Mouse (Mus musculus) midbrain, embryonic 13.5 days (tissue): ENCODE results near the gene Entpd8. TPM values are rescaled to one million over a fixed set of nuclear protein-coding genes. Genes with fewer than 3 reads are reported as not detected.

Experiments used
- ATAC-seq: fragments of 200-750 bp; cut with Nextera tagmentation; 2 replicates; pipeline ENCODE4 v1.8.0; 2017; ENCODE audit warnings: mild to moderate bottlenecking, moderate TSS enrichment, moderate library complexity
- H3K27ac ChIP-seq: fragments of 300-500 bp; sonication (generic); 2 replicates; pipeline ENCODE4 v1.5.1; 2015; ENCODE audit warnings: inconsistent platforms, mild to moderate bottlenecking, moderate library complexity
- H3K27me3 ChIP-seq: fragments of 300-500 bp; sonication (generic); 2 replicates; pipeline ENCODE4 v1.6.1; 2015; ENCODE audit warnings: mild to moderate bottlenecking, inconsistent platforms
- H3K36me3 ChIP-seq: fragments of 300-500 bp; sonication (generic); 2 replicates; pipeline ENCODE4 v1.6.1; 2015; ENCODE audit warnings: mild to moderate bottlenecking, inconsistent platforms
- H3K4me1 ChIP-seq: fragments of 300-500 bp; sonication (generic); replicated peaks from 2 replicates; pipeline ENCODE4 v1.6.1; 2015; ENCODE audit warnings: inconsistent platforms
- H3K4me2 ChIP-seq: fragments of 300-500 bp; sonication (generic); replicated peaks from 2 replicates; pipeline ENCODE4 v1.6.1; 2015; ENCODE audit warnings: moderate library complexity, mild to moderate bottlenecking, inconsistent platforms
- H3K4me3 ChIP-seq: fragments of 300-500 bp; sonication (generic); replicated peaks from 2 replicates; pipeline ENCODE4 v1.5.1; 2015; ENCODE audit warnings: mild to moderate bottlenecking, inconsistent platforms
- H3K9ac ChIP-seq: fragments of 300-500 bp; sonication (generic); replicated peaks from 2 replicates; pipeline ENCODE4 v1.6.1; 2015; ENCODE audit warnings: mild to moderate bottlenecking, inconsistent platforms
- H3K9me3 ChIP-seq: fragments of 300-500 bp; sonication (generic); 2 replicates; pipeline ENCODE4 v1.6.1; 2016; ENCODE audit warnings: mild to moderate bottlenecking, inconsistent platforms
- WGBS: fragments of 180-500 bp; shearing (Covaris S2); methylation state at CpG from one replicate; pipeline ENCODE4 v1.1.7; 2015; 5-methylcytosine and 5-hydroxymethylcytosine counted together
- polyA plus RNA-seq: library from polyadenylated mRNA; unstranded; fragments of >200 nt; fragmentation: Nextera tagmentation; extraction: Ambion mirVana; gene quantifications from 2 replicates; pipeline ENCODE4 v1.2.1, GENCODE M21; 2015

Entpd8 gene
- polyA plus RNA-seq, 1 experiment from 2014 or later: not detected

DNA sequence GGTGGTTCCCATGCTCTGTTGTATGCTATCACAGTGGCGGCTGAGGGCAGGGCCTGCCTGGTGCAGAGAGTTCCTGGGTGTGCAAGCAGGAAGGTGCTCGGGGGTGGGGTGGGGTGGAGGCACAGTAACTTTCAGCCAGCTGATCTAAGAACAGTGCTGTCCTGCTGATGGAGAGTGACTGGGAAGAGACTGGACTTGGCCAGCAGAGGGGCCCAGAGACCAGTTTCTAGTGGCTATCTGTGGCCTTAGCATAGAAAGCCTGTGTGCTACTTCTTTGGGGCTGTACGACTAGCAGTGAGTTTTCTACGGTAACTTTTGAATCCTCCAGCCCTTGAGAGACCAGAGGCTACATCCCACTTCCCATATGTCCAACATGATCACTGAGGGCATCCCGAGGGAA is 18.9 kb downstream of the Entpd8 start:
- H3K4me1 ChIP-seq: peaks cover 19% of the 10 kb centered on the region
- H3K27ac ChIP-seq: peak overlapping the region; percentile 58
- no peak overlapping the region for H3K4me3 ChIP-seq
- peak; percentile 70 for ATAC-seq
- WGBS: 38% methylated on average over 5 of the region's 5 CpGs
- H3K9ac ChIP-seq: no peak overlapping the region
- peaks cover 18% of the 10 kb centered on the region for H3K27me3 ChIP-seq
- H3K4me2 ChIP-seq: no peak overlapping the region
- H3K9me3 ChIP-seq: no peaks in the 10 kb centered on the region
- no peaks in the 10 kb centered on the region for H3K36me3 ChIP-seq

GRCm38 (mm10) chr2:25099703-25100102 is 19.6 kb downstream of the Entpd8 start:
- H3K9me3 ChIP-seq: no peaks in the 10 kb centered on the region
- H3K27ac ChIP-seq: peak overlapping the region; percentile 58
- ATAC-seq: peak; percentile 80
- H3K9ac ChIP-seq: no peak overlapping the region
- no peaks in the 10 kb centered on the region for H3K36me3 ChIP-seq
- H3K27me3 ChIP-seq: peaks cover 11% of the 10 kb centered on the region
- no peak overlapping the region for H3K4me2 ChIP-seq
- WGBS: 31% methylated on average over 3 of the region's 3 CpGs
- H3K4me1 ChIP-seq: peaks cover 19% of the 10 kb centered on the region
- no peak overlapping the region for H3K4me3 ChIP-seq

GRCm38 (mm10) chr2:25104122-25104521 is 24.0 kb downstream of the Entpd8 start:
- Histone ChIP-seq H3K4me2 (no peak overlapping the region), H3K9me3 (no peaks in the 10 kb centered on the region), H3K36me3 (no peaks in the 10 kb centered on the region), H3K27ac (no peak overlapping the region), H3K4me1 (peaks cover 15% of the 10 kb centered on the region), H3K4me3 (no peak overlapping the region), H3K27me3 (0 out of 2 replicates have a peak, but pooled peaks cover 3% of the 10 kb centered on the region), H3K9ac (no peak overlapping the region)
- whole genome bisulfite sequencing: 95% methylated on average over 2 of the region's 2 CpGs
- no peak for ATAC-seq

- 0 out of 2 replicates have a peak, but pooled peaks cover under 1% of the 10 kb centered on the region for H3K27me3 ChIP-seq
- no peak overlapping the region for H3K4me3 ChIP-seq
- H3K27ac ChIP-seq: no peak overlapping the region
- 89% methylated on average over 3 of the region's 3 CpGs for WGBS
- H3K36me3 ChIP-seq: no peaks in the 10 kb centered on the region
- ATAC-seq: no peak
- no peaks in the 10 kb centered on the region for H3K9me3 ChIP-seq
- H3K9ac ChIP-seq: no peak overlapping the region
- H3K4me1 ChIP-seq: no peaks in the 10 kb centered on the region
- H3K4me2 ChIP-seq: no peak overlapping the region
These were observed 25.9 kb downstream of the Entpd8 start for GRCm38 (mm10) chr2:25106045-25106444.

DNA sequence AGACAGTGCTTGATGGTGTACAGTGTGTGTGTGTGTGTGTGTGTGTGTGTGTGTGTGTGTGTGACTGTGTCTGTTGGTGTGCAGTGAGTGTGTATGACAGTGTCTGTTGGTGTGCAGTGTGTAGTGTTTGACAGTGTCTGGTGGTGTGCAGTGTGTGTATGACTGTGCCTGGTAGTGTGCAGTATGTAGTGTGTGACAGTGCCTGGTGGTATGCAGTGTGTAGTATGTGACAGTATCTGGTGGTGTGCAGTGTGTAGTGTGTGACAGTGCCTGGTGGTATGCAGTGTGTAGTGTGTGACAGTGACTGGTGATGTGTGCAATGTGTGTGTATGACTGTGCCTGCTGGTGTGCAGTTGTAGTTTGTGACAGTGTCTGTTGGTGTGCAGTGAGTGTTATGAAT is 29.4 kb downstream of the Entpd8 start:
- Histone ChIP-seq H3K27ac (no peak overlapping the region), H3K9me3 (no peaks in the 10 kb centered on the region), H3K4me2 (no peak overlapping the region), H3K9ac (no peak overlapping the region), H3K4me1 (peaks cover 4% of the 10 kb centered on the region; the same call in 1 of the 2 replicates), H3K36me3 (no peaks in the 10 kb centered on the region), H3K27me3 (no peaks in the 10 kb centered on the region), H3K4me3 (no peak overlapping the region)
- peak; percentile 53; the same call in 1 of the 2 replicates for ATAC-seq

- Histone ChIP-seq H3K4me2 (no peak overlapping the region), H3K27ac (no peak overlapping the region), H3K4me3 (no peak overlapping the region), H3K9ac (no peak overlapping the region), H3K36me3 (no peaks in the 10 kb centered on the region), H3K9me3 (no peaks in the 10 kb centered on the region), H3K27me3 (no peaks in the 10 kb centered on the region), H3K4me1 (peaks cover 7% of the 10 kb centered on the region)
- no peak for ATAC-seq
These were observed 30.5 kb downstream of the Entpd8 start for GRCm38 (mm10) chr2:25110505-25111183.

DNA sequence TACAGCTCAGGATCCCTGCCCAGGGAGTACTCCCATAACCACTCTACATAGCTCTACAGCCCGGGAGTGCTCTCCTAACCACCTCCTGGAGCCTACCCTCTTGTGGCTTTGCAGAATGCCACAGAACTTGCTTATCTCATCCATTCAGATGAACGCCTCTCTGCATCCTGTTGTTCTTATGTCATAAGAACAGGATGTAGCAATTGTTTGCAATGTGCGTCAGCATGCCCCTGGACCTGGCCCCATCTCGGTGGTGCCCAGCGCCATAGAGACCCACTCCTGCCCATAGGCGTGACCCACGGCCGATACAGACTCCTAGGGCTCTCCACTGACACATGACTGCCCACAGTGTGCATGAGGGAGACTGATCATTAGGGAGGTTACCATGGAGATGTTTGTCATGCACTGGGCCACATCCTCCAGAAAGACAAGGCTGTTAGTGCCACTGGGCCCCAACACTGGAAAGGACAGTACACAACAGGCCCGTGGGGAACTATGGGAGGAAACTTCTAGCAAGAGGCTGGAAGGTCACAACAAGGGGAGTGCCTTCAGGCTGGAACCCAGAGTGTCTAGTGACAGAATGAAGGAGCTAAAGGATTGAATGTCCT is 31.2 kb downstream of the Entpd8 start:
- no peak overlapping the region for H3K27ac ChIP-seq

DNA sequence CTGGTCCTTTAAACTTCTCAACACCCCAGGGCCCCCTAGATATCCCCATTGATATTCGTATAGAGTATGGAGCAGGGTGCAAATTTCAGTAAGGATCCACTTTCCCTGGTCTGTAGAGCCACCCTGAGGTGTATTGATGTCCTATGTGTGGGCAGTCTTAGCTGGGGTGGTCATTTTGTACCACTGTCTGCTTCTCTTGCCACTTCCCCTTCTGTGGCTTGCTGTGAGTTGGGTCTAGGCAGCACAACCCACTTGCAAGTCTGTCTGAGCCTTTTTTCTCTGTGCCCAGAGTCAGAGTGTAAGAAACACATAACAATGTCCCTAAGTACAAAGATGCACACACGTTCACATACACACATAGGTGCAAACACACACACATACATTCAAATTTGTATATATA is 34.2 kb downstream of the Entpd8 start:
- Histone ChIP-seq H3K4me1 (peaks cover 10% of the 10 kb centered on the region), H3K4me2 (no peak overlapping the region), H3K4me3 (no peak overlapping the region), H3K27me3 (no peaks in the 10 kb centered on the region), H3K36me3 (no peaks in the 10 kb centered on the region), H3K27ac (no peak overlapping the region), H3K9ac (no peak overlapping the region), H3K9me3 (no peaks in the 10 kb centered on the region)
- no peak for ATAC-seq
- WGBS: 83% methylated on average over 2 of the region's 2 CpGs

More for the DNA sequence above, 31.2 kb downstream of the Entpd8 start:
- H3K36me3 ChIP-seq: no peaks in the 10 kb centered on the region
- H3K4me2 ChIP-seq: no peak overlapping the region
- H3K4me1 ChIP-seq: peaks cover 10% of the 10 kb centered on the region
- ATAC-seq: peak; percentile 62; the same call in 1 of the 2 replicates
- no peak overlapping the region for H3K4me3 ChIP-seq
- H3K9ac ChIP-seq: no peak overlapping the region
- 65% methylated on average over 9 of the region's 9 CpGs for WGBS
- H3K9me3 ChIP-seq: no peaks in the 10 kb centered on the region
- H3K27me3 ChIP-seq: no peaks in the 10 kb centered on the region

GRCm38 (mm10) chr2:25115442-25115841 is 35.3 kb downstream of the Entpd8 start:
- H3K4me3 ChIP-seq: no peak overlapping the region
- no peaks in the 10 kb centered on the region for H3K27me3 ChIP-seq
- no peak overlapping the region for H3K27ac ChIP-seq
- H3K4me2 ChIP-seq: no peak overlapping the region
- no peak overlapping the region for H3K9ac ChIP-seq
- no peaks in the 10 kb centered on the region for H3K36me3 ChIP-seq
- ATAC-seq: no peak
- no peaks in the 10 kb centered on the region for H3K9me3 ChIP-seq
- WGBS: 61% methylated on average over 2 of the region's 2 CpGs
- H3K4me1 ChIP-seq: peaks cover 10% of the 10 kb centered on the region

DNA sequence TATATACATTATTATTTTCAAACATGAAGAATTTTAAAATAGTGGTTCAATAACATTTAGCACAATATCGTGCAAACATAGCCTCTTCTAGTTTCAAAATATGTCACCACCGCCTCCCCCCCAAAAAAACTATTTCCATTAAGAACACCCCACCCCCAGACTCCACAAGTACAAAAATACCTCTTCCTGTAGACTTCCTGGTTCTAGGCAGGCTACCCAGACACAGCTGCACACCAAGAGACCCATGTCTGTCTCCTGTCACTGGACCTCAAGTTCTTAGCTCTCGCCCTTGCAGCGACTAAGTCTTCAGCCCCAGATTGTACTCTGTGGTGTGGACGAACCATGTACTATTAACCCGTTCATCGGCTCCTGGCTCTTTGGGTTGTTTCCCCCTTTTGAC is 40.9 kb downstream of the Entpd8 start:
- no peaks in the 10 kb centered on the region for H3K9me3 ChIP-seq
- H3K9ac ChIP-seq: no peak overlapping the region
- no peak overlapping the region for H3K4me3 ChIP-seq
- H3K4me1 ChIP-seq: peaks cover 18% of the 10 kb centered on the region
- WGBS: 85% methylated on average over 7 of the region's 7 CpGs
- no peak overlapping the region for H3K4me2 ChIP-seq
- H3K27ac ChIP-seq: no peak overlapping the region
- H3K27me3 ChIP-seq: peaks cover 14% of the 10 kb centered on the region; the same call in 1 of the 2 replicates
- H3K36me3 ChIP-seq: no peaks in the 10 kb centered on the region
- no peak for ATAC-seq

DNA sequence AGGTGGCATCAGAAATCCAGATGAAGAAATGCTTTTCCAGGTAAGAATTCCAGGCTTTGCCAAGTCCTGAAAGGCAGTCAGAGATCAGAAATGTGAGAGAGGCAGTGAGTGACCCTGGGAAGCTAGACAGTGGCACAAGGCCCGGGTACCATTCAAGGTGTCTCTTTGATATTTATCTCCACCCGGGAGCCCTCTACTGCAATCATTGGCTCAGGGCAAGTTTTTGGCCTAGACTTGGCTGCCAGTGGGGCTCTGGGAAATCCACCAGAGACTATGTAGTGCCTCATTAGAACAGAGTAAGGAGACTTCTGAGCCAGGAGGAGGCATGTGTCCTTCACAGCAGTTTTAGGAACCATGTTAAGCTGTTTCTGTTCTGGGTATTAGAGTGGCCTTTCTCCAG is 42.6 kb downstream of the Entpd8 start:
- 78% methylated on average over 2 of the region's 2 CpGs for WGBS

DNA sequence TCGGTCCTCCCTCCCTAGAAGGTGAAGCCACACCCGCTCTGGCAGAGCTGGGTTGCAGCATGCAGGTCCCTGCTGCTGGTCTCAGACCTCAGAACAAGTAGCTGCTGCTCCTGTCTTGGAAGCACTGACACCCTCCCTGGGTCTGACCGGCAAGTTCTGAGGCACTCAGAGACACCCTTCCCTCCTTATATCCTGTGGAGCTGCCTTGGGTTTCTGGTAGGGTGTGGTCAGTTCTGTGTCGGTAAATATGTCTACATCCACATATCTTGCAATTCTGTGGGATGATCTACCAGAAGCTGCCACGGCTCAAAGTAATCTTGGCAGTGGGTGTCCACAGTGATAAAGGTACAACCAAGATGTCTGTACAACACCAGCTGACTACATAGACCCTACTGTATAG is 43.4 kb downstream of the Entpd8 start:
- Histone ChIP-seq H3K4me1 (peaks cover 43% of the 10 kb centered on the region), H3K9ac (no peak overlapping the region), H3K36me3 (no peaks in the 10 kb centered on the region), H3K4me2 (no peak overlapping the region), H3K4me3 (no peak overlapping the region), H3K9me3 (no peaks in the 10 kb centered on the region), H3K27me3 (peaks cover 14% of the 10 kb centered on the region; the same call in 1 of the 2 replicates), H3K27ac (no peak overlapping the region)
- 87% methylated on average over 5 of the region's 5 CpGs for WGBS
- ATAC-seq: no peak

More for the DNA sequence above, 42.6 kb downstream of the Entpd8 start:
- Histone ChIP-seq H3K36me3 (no peaks in the 10 kb centered on the region), H3K27ac (no peak overlapping the region), H3K9ac (no peak overlapping the region), H3K4me1 (peaks cover 34% of the 10 kb centered on the region), H3K4me2 (no peak overlapping the region), H3K4me3 (no peak overlapping the region), H3K9me3 (no peaks in the 10 kb centered on the region), H3K27me3 (peaks cover 14% of the 10 kb centered on the region; the same call in 1 of the 2 replicates)
- ATAC-seq: no peak
